Mouse (Mus musculus) duodenum, adult 2 months (tissue): ENCODE results near the gene Gpi1. TPM values are rescaled to one million over a fixed set of nuclear protein-coding genes. Genes with fewer than 3 reads are reported as not detected.

Experiments
- polyA plus RNA-seq: library from polyadenylated mRNA; depleted of rRNA; stranded (reverse); fragments of >200 nt; gene quantifications from 2 replicates; pipeline ENCODE4 v1.2.3, GENCODE M21; 2012; ENCODE audit warnings: low replicate concordance; rRNA removed

Gpi1 gene
- 459 and 493 TPM in 2 replicates for polyA plus RNA-seq

DNA sequence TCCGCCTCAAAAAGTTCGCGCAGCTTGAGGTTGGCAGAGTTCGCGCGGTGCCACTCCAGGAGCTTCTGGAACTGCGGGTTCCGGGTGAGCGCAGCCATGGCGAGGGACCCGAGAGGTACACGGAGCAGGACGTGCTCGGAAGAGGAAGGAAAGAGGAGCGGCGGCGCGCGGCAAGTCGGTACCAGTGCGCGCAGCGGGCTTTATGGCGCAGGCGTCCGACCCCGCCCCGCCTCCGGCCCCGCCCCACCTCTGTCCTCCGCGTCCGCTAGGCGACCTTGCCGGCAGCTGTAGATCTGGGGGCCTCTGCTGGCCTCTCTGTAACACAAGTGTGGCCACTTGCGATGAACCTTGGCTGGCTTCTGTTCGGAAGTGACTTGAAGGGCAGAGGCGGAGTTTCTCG, at the start of gene Gpi1:
Gene Gpi1 (minus strand): TSS at position 221 of the 400 bp plus-strand sequence.

GRCm38 (mm10) chr7:34250738-34251137, 20.6 kb upstream of the Gpi1 start, which contains the start of gene Gm6096:
TSS of gene Gm6096 (plus strand) at chr7:34251038.

DNA sequence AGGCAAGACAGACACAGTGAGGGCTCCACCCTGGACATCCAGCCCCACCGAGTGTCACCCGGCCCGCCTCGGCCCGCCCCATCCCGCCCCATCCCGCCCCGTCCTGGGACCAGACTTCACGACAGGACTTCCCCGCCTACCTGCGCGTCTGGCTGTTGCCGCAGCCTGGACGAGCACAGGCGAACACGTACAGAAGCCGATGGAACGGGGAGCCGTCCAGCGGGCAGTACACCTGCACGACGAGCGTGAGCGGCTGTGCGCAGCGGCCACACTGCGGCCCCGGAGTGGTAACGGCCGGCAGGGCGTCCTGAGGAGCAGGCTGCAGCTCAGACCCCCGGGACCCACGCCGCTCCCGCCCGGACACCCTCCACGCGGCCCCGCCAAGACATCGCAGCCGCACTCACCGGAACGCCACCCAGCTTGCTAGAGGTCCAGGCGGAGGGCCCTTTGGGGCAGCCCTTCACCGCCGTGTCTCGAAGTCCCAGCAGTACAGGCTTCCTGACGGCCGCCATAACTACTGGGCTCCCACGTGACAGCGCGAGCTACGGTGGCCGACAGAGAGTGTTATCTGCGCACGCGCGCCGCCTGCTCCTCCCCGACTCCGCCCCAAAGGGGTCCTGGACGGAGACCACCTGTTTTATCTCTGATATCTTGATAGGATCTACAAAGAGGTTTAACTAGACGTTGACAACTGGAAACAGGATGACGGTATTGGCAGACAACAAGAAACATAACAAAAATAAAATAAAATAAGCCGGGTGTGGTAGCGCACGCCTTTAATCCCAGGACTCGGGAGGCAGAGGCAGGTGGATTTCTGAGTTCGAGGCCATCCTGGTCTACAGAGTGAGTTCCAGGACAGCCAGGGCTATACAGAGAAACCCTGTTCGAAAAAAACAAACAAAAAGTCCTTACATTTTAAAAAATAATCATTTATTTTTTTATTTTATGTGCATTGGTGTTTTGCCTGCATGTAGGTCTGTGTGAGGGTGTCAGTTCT, 33.7 kb downstream of the Gpi1 start, which contains the start of gene Pdcd2l:
Gene Pdcd2l (minus strand): TSS at position 530 of the 997 bp plus-strand sequence.

GRCm38 (mm10) chr7:34169454-34169853, 60.7 kb downstream of the Gpi1 start, which contains the start of gene Uba2:
TSS of gene Uba2 (minus strand) at chr7:34169599.

Other genes starting within 250 kb of the Gpi1 start
- gene Scgb2b27, start 216.4 kb downstream of the Gpi1 start, polyA plus RNA-seq = not detected in 2 replicates
- gene Scgb1b27, start 208.9 kb downstream of the Gpi1 start, polyA plus RNA-seq = not detected in 2 replicates
- not detected in 2 replicates for gene Scgb1b30, start 134.9 kb downstream of the Gpi1 start, polyA plus RNA-seq
- 14.5 and 16.8 TPM in 2 replicates for gene Wtip, start 97.1 kb downstream of the Gpi1 start, polyA plus RNA-seq
- gene Uba2, start 60.7 kb downstream of the Gpi1 start, polyA plus RNA-seq = 9.0 and 9.9 TPM in 2 replicates
- 12.8 and 18.8 TPM in 2 replicates for gene Pdcd2l, start 33.7 kb downstream of the Gpi1 start, polyA plus RNA-seq
- gene Gm6096, start 20.7 kb upstream of the Gpi1 start, polyA plus RNA-seq = not detected in 2 replicates
- 8.2 and 14.6 TPM in 2 replicates for gene 4931406P16Rik, start 83.2 kb upstream of the Gpi1 start, polyA plus RNA-seq
- 15.2 and 15.8 TPM in 2 replicates for gene Lsm14a, start 163.0 kb upstream of the Gpi1 start, polyA plus RNA-seq